Mouse (Mus musculus): ENCODE measurements at regions not wholly inside any gene's neighbourhood (a gene's known extent, or its start where the extent isn't known, plus 50 kb on each side); places are given as distances from the start of the nearest gene placed in this dataset.
A peak's percentile ranks its signal among the peaks of the same experiment; 100 is the strongest.

- Histone ChIP-seq H3K27ac (peak overlapping the region; percentile 59), H3K36me3 (no peaks in the 10 kb centered on the region)
- 39% methylated on average over 10 of the region's 10 CpGs for whole genome bisulfite sequencing
These were observed 94.5 kb downstream of the Olfm1 start for GRCm38 (mm10) chr2:28287210-28287860.

GRCm38 (mm10) chr2:28289339-28289738 lies 96.5 kb downstream of the Olfm1 start:
- 87% methylated on average over 6 of the region's 6 CpGs for WGBS
- H3K4me1 ChIP-seq (replicated peaks), result peaks cover 41% of the 10 kb centered on the region
- H3K27me3 ChIP-seq, result peaks cover 6% of the 10 kb centered on the region; the same call in 1 of the 2 replicates
- H3K9ac ChIP-seq, result no peak overlapping the region
- ATAC-seq (ENCODE audit: low FRiP score), result no peak
- no peak overlapping the region for H3K4me2 ChIP-seq
- H3K9me3 ChIP-seq, result no peaks in the 10 kb centered on the region
- no peak overlapping the region for H3K27ac ChIP-seq
- no peak overlapping the region for H3K4me3 ChIP-seq
- no peaks in the 10 kb centered on the region for H3K36me3 ChIP-seq

More at GRCm38 (mm10) chr2:28287210-28287860, 94.5 kb downstream of the Olfm1 start:
- H3K9me3 ChIP-seq, result no peaks in the 10 kb centered on the region
- H3K27me3 ChIP-seq, result peaks cover 6% of the 10 kb centered on the region; the same call in 1 of the 2 replicates
- peaks cover 38% of the 10 kb centered on the region for H3K4me1 ChIP-seq (replicated peaks)
- ATAC-seq (ENCODE audit: low FRiP score), result peak; percentile 50; the same call in 1 of the 2 replicates
- no peak overlapping the region for H3K4me3 ChIP-seq
- no peak overlapping the region for H3K4me2 ChIP-seq
- H3K9ac ChIP-seq, result no peak overlapping the region

- Histone ChIP-seq H3K9me3 (no peaks in the 10 kb centered on the region), H3K36me3 (no peaks in the 10 kb centered on the region), H3K9ac (no peak overlapping the region), H3K4me1 (replicated peaks) (peaks cover 47% of the 10 kb centered on the region), H3K4me3 (no peak overlapping the region), H3K27ac (peak overlapping the region; percentile 52; the same call in 1 of the 2 replicates), H3K27me3 (peaks cover 6% of the 10 kb centered on the region; the same call in 1 of the 2 replicates), H3K4me2 (no peak overlapping the region)
- 57% methylated on average over 11 of the region's 11 CpGs for WGBS
- ATAC-seq (ENCODE audit: low FRiP score), result no peak
These were observed 97.2 kb downstream of the Olfm1 start for GRCm38 (mm10) chr2:28289860-28290471.

GRCm38 (mm10) chr2:28294509-28294908 lies 101.7 kb downstream of the Olfm1 start:
- no peak overlapping the region for H3K4me2 ChIP-seq
- H3K4me3 ChIP-seq, result no peak overlapping the region
- peaks cover 63% of the 10 kb centered on the region for H3K4me1 ChIP-seq (replicated peaks)
- H3K27ac ChIP-seq, result peak overlapping the region; percentile 88; the same call in 1 of the 2 replicates
- ATAC-seq (ENCODE audit: low FRiP score), result no peak
- H3K36me3 ChIP-seq, result no peaks in the 10 kb centered on the region
- H3K9ac ChIP-seq, result no peak overlapping the region
- H3K27me3 ChIP-seq, result peaks cover 6% of the 10 kb centered on the region; the same call in 1 of the 2 replicates
- no peaks in the 10 kb centered on the region for H3K9me3 ChIP-seq
- 33% methylated on average over 7 of the region's 7 CpGs for WGBS

GRCm38 (mm10) chr2:28296183-28296582 lies 103.4 kb downstream of the Olfm1 start:
- ATAC-seq (ENCODE audit: low FRiP score), result peak; percentile 88
- H3K4me3 ChIP-seq, result no peak overlapping the region
- peaks cover 6% of the 10 kb centered on the region; the same call in 1 of the 2 replicates for H3K27me3 ChIP-seq
- no peaks in the 10 kb centered on the region for H3K9me3 ChIP-seq
- peak overlapping the region; percentile 88 for H3K27ac ChIP-seq
- peak overlapping the region; percentile 26; the same call in 1 of the 2 replicates for H3K9ac ChIP-seq
- H3K4me2 ChIP-seq, result no peak overlapping the region
- WGBS, result 10% methylated on average over 12 of the region's 12 CpGs
- peaks cover 48% of the 10 kb centered on the region for H3K4me1 ChIP-seq (replicated peaks)
- no peaks in the 10 kb centered on the region for H3K36me3 ChIP-seq

- no peak overlapping the region for H3K9ac ChIP-seq
- no peak for ATAC-seq (ENCODE audit: low FRiP score)
- no peaks in the 10 kb centered on the region for H3K36me3 ChIP-seq
- H3K4me2 ChIP-seq, result no peak overlapping the region
- 52% methylated on average over 6 of the region's 6 CpGs for WGBS
- peaks cover 4% of the 10 kb centered on the region; the same call in 1 of the 2 replicates for H3K27me3 ChIP-seq
- H3K4me1 ChIP-seq (replicated peaks), result peaks cover 39% of the 10 kb centered on the region
- no peak overlapping the region for H3K4me3 ChIP-seq
- no peaks in the 10 kb centered on the region for H3K9me3 ChIP-seq
- no peak overlapping the region for H3K27ac ChIP-seq
These were observed 105.9 kb downstream of the Olfm1 start for GRCm38 (mm10) chr2:28298738-28299137.

- ATAC-seq (ENCODE audit: low FRiP score), result no peak
- Histone ChIP-seq H3K4me1 (replicated peaks) (peaks cover 35% of the 10 kb centered on the region), H3K27ac (no peak overlapping the region), H3K4me2 (no peak overlapping the region), H3K4me3 (no peak overlapping the region), H3K9me3 (no peaks in the 10 kb centered on the region), H3K36me3 (no peaks in the 10 kb centered on the region), H3K27me3 (peaks cover 4% of the 10 kb centered on the region; the same call in 1 of the 2 replicates), H3K9ac (no peak overlapping the region)
- WGBS, result 90% methylated on average over 2 of the region's 2 CpGs
These were observed 106.6 kb downstream of the Olfm1 start for GRCm38 (mm10) chr2:28299346-28299745.

GRCm38 (mm10) chr2:28301313-28301712 lies 108.5 kb downstream of the Olfm1 start:
- Histone ChIP-seq H3K36me3 (no peaks in the 10 kb centered on the region), H3K4me3 (no peak overlapping the region), H3K27ac (no peak overlapping the region), H3K9ac (no peak overlapping the region), H3K4me2 (no peak overlapping the region), H3K4me1 (replicated peaks) (peaks cover 15% of the 10 kb centered on the region), H3K27me3 (peaks cover 4% of the 10 kb centered on the region; the same call in 1 of the 2 replicates), H3K9me3 (no peaks in the 10 kb centered on the region)
- 75% methylated on average over 4 of the region's 4 CpGs for WGBS
- no peak for ATAC-seq (ENCODE audit: low FRiP score)

- Histone ChIP-seq H3K4me2 (no peak overlapping the region), H3K36me3 (no peaks in the 10 kb centered on the region), H3K27me3 (no peaks in the 10 kb centered on the region), H3K9me3 (no peaks in the 10 kb centered on the region), H3K4me3 (no peak overlapping the region), H3K9ac (no peak overlapping the region), H3K4me1 (replicated peaks) (peaks cover 3% of the 10 kb centered on the region; the same call in 1 of the 2 replicates), H3K27ac (no peak overlapping the region)
- WGBS, result 91% methylated on average over 5 of the region's 5 CpGs
- ATAC-seq (ENCODE audit: low FRiP score), result no peak
These were observed 111.1 kb downstream of the Olfm1 start for GRCm38 (mm10) chr2:28303936-28304335.

- WGBS, result 11% methylated on average over 3 of the region's 3 CpGs
- H3K27ac ChIP-seq, result no peak overlapping the region
These were observed 111.9 kb downstream of the Olfm1 start for GRCm38 (mm10) chr2:28304712-28305111.

GRCm38 (mm10) chr2:28309122-28309521 lies 116.3 kb downstream of the Olfm1 start:
- 92% methylated on average over 5 of the region's 5 CpGs for WGBS
- Histone ChIP-seq H3K36me3 (no peaks in the 10 kb centered on the region), H3K9ac (no peak overlapping the region), H3K4me1 (replicated peaks) (0 out of 2 replicates have a peak, but pooled peaks cover 3% of the 10 kb centered on the region), H3K27ac (no peak overlapping the region), H3K4me3 (no peak overlapping the region), H3K27me3 (no peaks in the 10 kb centered on the region), H3K4me2 (no peak overlapping the region), H3K9me3 (no peaks in the 10 kb centered on the region)
- no peak for ATAC-seq (ENCODE audit: low FRiP score)

More at GRCm38 (mm10) chr2:28304712-28305111, 111.9 kb downstream of the Olfm1 start:
- Histone ChIP-seq H3K9me3 (no peaks in the 10 kb centered on the region), H3K4me1 (replicated peaks) (no peaks in the 10 kb centered on the region), H3K9ac (no peak overlapping the region), H3K4me2 (no peak overlapping the region), H3K36me3 (no peaks in the 10 kb centered on the region), H3K27me3 (no peaks in the 10 kb centered on the region), H3K4me3 (no peak overlapping the region)
- ATAC-seq (ENCODE audit: low FRiP score), result no peak

GRCm38 (mm10) chr2:28312212-28312611 lies 119.4 kb downstream of the Olfm1 start:
- H3K9me3 ChIP-seq, result no peaks in the 10 kb centered on the region
- no peak overlapping the region for H3K4me3 ChIP-seq
- no peak overlapping the region for H3K4me2 ChIP-seq
- no peak for ATAC-seq (ENCODE audit: low FRiP score)
- H3K27me3 ChIP-seq, result no peaks in the 10 kb centered on the region
- no peak overlapping the region for H3K27ac ChIP-seq
- H3K9ac ChIP-seq, result no peak overlapping the region
- 0 out of 2 replicates have a peak, but pooled peaks cover 3% of the 10 kb centered on the region for H3K4me1 ChIP-seq (replicated peaks)
- no peaks in the 10 kb centered on the region for H3K36me3 ChIP-seq
- 92% methylated on average over 6 of the region's 6 CpGs for WGBS

Measured in hindbrain, embryonic 13.5 days (tissue).